Mouse (Mus musculus) bone marrow, adult 2 months (tissue): ENCODE measurements around the gene Clip2. TPM values are rescaled to one million over a fixed set of nuclear protein-coding genes. Genes with fewer than 3 reads are reported as not detected.

Experiments used
- H3K27ac ChIP-seq: fragments of 200-500 bp; 2 replicates; pipeline ENCODE4 v1.5.1; 2012; ENCODE audit warnings: low read depth, mild to moderate bottlenecking, control low read depth, inconsistent platforms, low read length; ENCODE audit not compliant: control insufficient read depth, poor library complexity, insufficient read depth
- H3K4me1 ChIP-seq: fragments of 200-500 bp; 2 replicates; pipeline ENCODE4 v1.6.1; 2011; ENCODE audit warnings: low read length; ENCODE audit not compliant: control insufficient read depth, insufficient read depth
- H3K4me3 ChIP-seq: fragments of 200-500 bp; replicated peaks from 2 replicates; pipeline ENCODE3; 2011; ENCODE audit warnings: mild to moderate bottlenecking, low read depth, low read length, control low read depth; ENCODE audit not compliant: control insufficient read depth
- CTCF ChIP-seq: fragments of 200-500 bp; IDR thresholded peaks from 2 replicates; pipeline ENCODE4 v1.5.1; 2011; ENCODE audit warnings: low read length, control low read depth; ENCODE audit not compliant: control insufficient read depth, insufficient read depth
- POLR2A ChIP-seq: fragments of 200-500 bp; IDR thresholded peaks from 2 replicates; pipeline ENCODE4 v1.6.1; 2011; ENCODE audit warnings: low read depth, mild to moderate bottlenecking, control low read depth, low read length, borderline replicate concordance; ENCODE audit not compliant: control insufficient read depth
- WGBS: fragments of 180-500 bp; shearing (Covaris S2); methylation state at CpG from one replicate; pipeline ENCODE4 v1.1.7; 2018; 5-methylcytosine and 5-hydroxymethylcytosine counted together
- polyA plus RNA-seq: library from polyadenylated mRNA; stranded (reverse); fragments of >200 nt; gene quantifications from 2 replicates; pipeline ENCODE4 v1.2.4, GENCODE M21; 2011; ENCODE audit warnings: low replicate concordance; ENCODE audit not compliant: missing spikeins, insufficient read depth, insufficient read length

Clip2 gene
- polyA plus RNA-seq, 1 experiment: 5.6 TPM

DNA sequence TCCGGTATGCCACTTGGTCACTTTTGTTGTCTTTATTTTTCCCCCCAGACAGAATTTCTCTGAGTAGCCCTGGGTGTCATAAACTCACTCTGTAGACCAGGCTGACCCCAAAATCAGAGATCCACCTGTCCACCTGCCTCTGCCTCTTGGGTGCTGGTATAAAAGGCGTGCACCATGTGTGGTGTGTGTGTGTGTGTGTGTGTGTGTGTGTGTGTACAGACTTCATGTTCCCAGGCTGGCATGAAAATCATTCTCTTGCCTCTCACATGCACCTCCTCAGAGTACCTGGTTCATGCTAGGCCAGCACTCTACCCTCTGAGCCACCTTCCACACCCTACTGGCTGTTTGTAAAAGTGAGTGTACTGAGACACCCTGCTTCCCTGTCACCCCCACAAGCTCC, 89.9 kb downstream of the Clip2 start:
- H3K4me1 ChIP-seq: no peaks in the 10 kb centered on the region
- 83% methylated on average over 2 of the region's 2 CpGs for WGBS
- no peak for TF ChIP-seq POLR2A
- no peak for TF ChIP-seq CTCF
- no peak overlapping the region for H3K4me3 ChIP-seq
- H3K27ac ChIP-seq: no peak overlapping the region

DNA sequence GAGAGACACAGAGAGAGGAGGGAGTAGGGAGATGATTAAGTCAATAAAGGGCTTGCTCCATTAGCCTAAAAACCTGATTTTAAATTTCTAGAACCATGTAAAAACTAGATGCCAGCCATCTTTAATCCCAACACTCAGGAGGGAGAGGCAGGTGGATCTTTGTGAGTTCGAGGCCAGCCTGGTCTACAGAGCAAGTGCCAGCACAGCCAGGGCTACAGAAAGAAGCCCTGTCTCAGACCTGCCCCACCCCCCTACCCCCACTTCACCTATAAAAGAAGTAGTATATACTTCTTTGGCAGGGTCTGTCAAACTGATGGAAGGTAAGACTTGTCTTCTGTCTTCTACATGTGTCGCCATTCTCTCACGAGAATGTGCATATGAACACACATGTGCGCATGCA, 91.7 kb downstream of the Clip2 start:
- Histone ChIP-seq H3K4me3 (no peak overlapping the region), H3K27ac (no peak overlapping the region), H3K4me1 (no peaks in the 10 kb centered on the region)
- WGBS: 93% methylated on average over 4 of the region's 4 CpGs
- TF ChIP-seq CTCF (no peak), POLR2A (no peak)

GRCm38 (mm10) chr5:134459096-134459495, 93.1 kb downstream of the Clip2 start:
- no peak overlapping the region for H3K27ac ChIP-seq
- TF ChIP-seq CTCF: no peak
- no peak for TF ChIP-seq POLR2A
- 82% methylated on average over 7 of the region's 7 CpGs for WGBS
- no peak overlapping the region for H3K4me3 ChIP-seq
- H3K4me1 ChIP-seq: no peaks in the 10 kb centered on the region; the same call in 1 of the 2 replicates

- Histone ChIP-seq H3K4me3 (no peak overlapping the region), H3K27ac (no peak overlapping the region), H3K4me1 (no peaks in the 10 kb centered on the region; the same call in 1 of the 2 replicates)
- TF ChIP-seq CTCF (no peak), POLR2A (no peak)
- WGBS: 23% methylated on average over 3 of the region's 3 CpGs
These were observed 93.8 kb downstream of the Clip2 start for GRCm38 (mm10) chr5:134458416-134458815.

DNA sequence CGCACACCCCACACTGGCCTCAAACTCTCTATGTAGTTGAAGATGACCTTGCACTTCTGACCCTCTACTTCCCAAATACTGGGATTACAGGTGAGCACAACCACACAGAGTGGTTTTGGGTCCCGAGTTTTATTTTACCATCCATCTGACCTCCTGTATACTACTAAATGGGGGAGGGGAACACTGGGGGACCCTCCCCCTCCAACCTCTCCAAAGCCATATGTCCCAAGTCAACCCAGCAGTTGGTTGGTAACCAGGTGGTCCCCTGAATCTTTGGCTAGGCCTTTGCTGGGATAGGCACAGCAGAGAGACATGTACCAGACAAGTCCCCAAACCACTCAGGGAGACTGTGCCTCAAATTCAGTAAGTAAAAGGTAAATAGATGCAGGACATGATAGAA, 94.9 kb downstream of the Clip2 start:
- 74% methylated on average over 2 of the region's 2 CpGs for WGBS
- TF ChIP-seq CTCF: no peak
- H3K4me3 ChIP-seq: no peak overlapping the region
- H3K4me1 ChIP-seq: no peaks in the 10 kb centered on the region; the same call in 1 of the 2 replicates
- no peak overlapping the region for H3K27ac ChIP-seq

DNA sequence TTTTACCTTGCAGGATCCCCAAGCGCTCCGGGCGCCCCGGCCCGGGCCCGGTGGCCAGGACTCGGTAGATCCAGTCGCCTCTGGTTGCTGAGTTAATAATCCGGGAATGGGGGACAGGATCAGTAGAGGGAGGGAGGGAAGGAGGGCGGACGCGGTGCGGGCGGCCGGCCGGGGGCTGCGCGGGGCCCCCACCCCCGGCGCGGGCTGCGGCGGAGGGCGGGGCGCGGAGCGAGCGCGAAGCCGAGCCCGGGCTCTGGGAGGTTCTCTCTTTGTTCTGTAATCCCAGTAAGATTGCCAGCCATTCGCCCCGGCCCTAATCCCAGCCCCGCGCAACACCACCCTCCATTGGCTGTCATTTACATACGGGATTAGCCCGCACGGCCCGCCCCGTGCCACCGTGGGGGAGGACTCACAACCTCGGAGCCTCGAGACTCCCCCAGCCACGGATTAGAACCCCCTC, 95.7 kb downstream of the Clip2 start, which contains the start of gene Gtf2ird1:
Gene Gtf2ird1 (minus strand): TSS at position 214 of the 460 bp plus-strand sequence.
- WGBS: 3% methylated on average over 38 of the region's 44 CpGs
- Histone ChIP-seq H3K4me1 (peaks cover 2% of the 10 kb centered on the region; the same call in 1 of the 2 replicates), H3K27ac (no peak within 1 kb of the TSS), H3K4me3 (peak within 1 kb of the TSS; percentile 65)
- TF ChIP-seq CTCF (no peak), POLR2A (no peak)

- WGBS: 1% methylated on average over 17 of the region's 17 CpGs
- peak overlapping the region; percentile 65 for H3K4me3 ChIP-seq
- peaks cover 2% of the 10 kb centered on the region; the same call in 1 of the 2 replicates for H3K4me1 ChIP-seq
- no peak for TF ChIP-seq POLR2A
- no peak for TF ChIP-seq CTCF
- no peak overlapping the region for H3K27ac ChIP-seq
These were observed 96.3 kb downstream of the Clip2 start for GRCm38 (mm10) chr5:134455914-134456423.

- Histone ChIP-seq H3K4me3 (peak overlapping the region; percentile 38), H3K4me1 (peaks cover 2% of the 10 kb centered on the region; the same call in 1 of the 2 replicates), H3K27ac (no peak overlapping the region)
- WGBS: 2% methylated on average over 21 of the region's 21 CpGs
- TF ChIP-seq CTCF (no peak), POLR2A (no peak)
These were observed 96.9 kb downstream of the Clip2 start for GRCm38 (mm10) chr5:134455186-134455895.

DNA sequence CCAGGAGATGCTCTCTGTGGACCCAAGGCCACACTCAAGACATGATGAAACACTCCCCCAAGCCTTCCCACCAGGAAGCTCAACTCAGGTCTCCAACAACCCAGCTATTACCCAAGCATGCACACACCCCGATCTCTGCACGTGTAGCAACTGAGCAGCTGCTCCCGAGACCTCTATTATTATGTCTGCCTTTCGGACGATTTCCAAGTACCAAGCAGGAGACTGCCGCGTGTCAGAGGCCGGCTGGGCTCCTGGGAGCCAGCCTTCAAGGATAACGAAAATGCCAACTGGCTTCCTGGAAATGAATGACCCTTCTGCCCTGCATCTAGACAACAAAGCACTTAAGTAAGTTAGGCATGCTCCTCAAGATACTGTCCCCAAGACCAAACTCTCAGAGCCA, 97.8 kb downstream of the Clip2 start:
- TF ChIP-seq POLR2A (no peak), CTCF (no peak)
- H3K4me3 ChIP-seq: no peak overlapping the region
- no peak overlapping the region for H3K27ac ChIP-seq
- peaks cover 2% of the 10 kb centered on the region; the same call in 1 of the 2 replicates for H3K4me1 ChIP-seq
- WGBS: 49% methylated on average over 9 of the region's 9 CpGs
